Mouse (Mus musculus) heart, embryonic 16.5 days (tissue): ENCODE results near the gene Nomo1. TPM values are rescaled to one million over a fixed set of nuclear protein-coding genes. Genes with fewer than 3 reads are reported as not detected.

ENCODE experiments used
- ATAC-seq: fragments of 200-750 bp; cut with Nextera tagmentation; replicated peaks from 2 replicates; pipeline ENCODE4 v1.8.0; 2017; ENCODE audit warnings: moderate number of reproducible peaks; ENCODE audit not compliant: insufficient read depth, low FRiP score; ENCODE audit errors: extremely low read depth
- H3K27ac ChIP-seq: fragments of 300-500 bp; sonication (generic); 2 replicates; pipeline ENCODE4 v1.5.1; 2014; ENCODE audit warnings: mild to moderate bottlenecking, low read length, control low read depth, moderate library complexity
- H3K27me3 ChIP-seq: fragments of 300-500 bp; sonication (generic); 2 replicates; pipeline ENCODE4 v1.6.1; 2014; ENCODE audit warnings: low read length, mixed read lengths; ENCODE audit not compliant: control insufficient read depth, insufficient read depth
- H3K36me3 ChIP-seq: fragments of 300-500 bp; sonication (generic); 2 replicates; pipeline ENCODE4 v1.6.1; 2014; ENCODE audit not compliant: control insufficient read depth, insufficient read depth
- H3K4me1 ChIP-seq: fragments of 300-500 bp; sonication (generic); 2 replicates; pipeline ENCODE4 v1.6.1; 2014; ENCODE audit warnings: low read length, mixed read lengths; ENCODE audit not compliant: control insufficient read depth, insufficient read depth
- H3K4me2 ChIP-seq: fragments of 300-500 bp; sonication (generic); 2 replicates; pipeline ENCODE4 v1.6.1; 2014; ENCODE audit warnings: low read depth, mild to moderate bottlenecking, control low read depth, low read length
- H3K4me3 ChIP-seq: fragments of 300-500 bp; sonication (generic); 2 replicates; pipeline ENCODE4 v1.5.1; 2014; ENCODE audit warnings: mild to moderate bottlenecking, control low read depth, low read length
- H3K9ac ChIP-seq: fragments of 300-500 bp; sonication (generic); 2 replicates; pipeline ENCODE4 v1.6.1; 2014; ENCODE audit warnings: low read length, control low read depth
- H3K9me3 ChIP-seq: fragments of 300-500 bp; sonication (generic); replicated peaks from 2 replicates; pipeline ENCODE4 v1.6.1; 2016; ENCODE audit warnings: low read length; ENCODE audit not compliant: control insufficient read depth
- WGBS: fragments of 180-500 bp; shearing (Covaris S2); extraction: QIAGEN DNeasy Blood & Tissue Kit; methylation state at CpG from one replicate; pipeline ENCODE4 v1.1.7; 2014; 5-methylcytosine and 5-hydroxymethylcytosine counted together
- polyA plus RNA-seq: library from polyadenylated mRNA; unstranded; fragments of >200 nt; fragmentation: Nextera tagmentation; extraction: Ambion mirVana; gene quantifications from 2 replicates; pipeline ENCODE4 v1.2.1, GENCODE M21; 2015

Gene Nomo1
- polyA plus RNA-seq, 1 experiment from 2014 or later, result 36.2 TPM

DNA sequence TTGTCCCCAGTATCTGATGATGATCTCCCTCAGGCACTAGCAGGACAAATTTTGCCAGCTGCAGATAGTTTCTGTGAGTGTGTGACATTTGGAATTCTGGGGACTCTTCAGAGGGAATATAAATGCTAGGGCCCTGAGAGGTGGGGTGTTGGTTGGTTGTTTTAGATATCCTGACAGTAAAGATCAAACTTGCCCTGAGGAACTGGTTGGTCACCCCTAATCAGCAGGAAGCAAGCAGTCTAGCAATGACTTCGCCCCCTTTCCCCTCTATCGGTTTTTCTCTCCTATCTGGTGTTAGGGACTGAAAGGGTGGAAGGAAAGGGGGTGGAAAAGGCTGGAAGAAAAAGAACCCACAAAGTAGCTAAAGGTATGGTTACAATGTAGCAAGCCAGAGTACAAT lies 2.0 kb downstream of the Nomo1 start:
- no peak for ATAC-seq
- Histone ChIP-seq H3K27ac (no peak overlapping the region), H3K4me2 (no peak overlapping the region), H3K36me3 (peaks cover 7% of the 10 kb centered on the region; the same call in 1 of the 2 replicates), H3K4me3 (no peak overlapping the region), H3K9me3 (no peaks in the 10 kb centered on the region), H3K4me1 (peaks cover 9% of the 10 kb centered on the region), H3K9ac (no peak overlapping the region), H3K27me3 (no peaks in the 10 kb centered on the region)
- 65% methylated on average over 2 of the region's 2 CpGs for WGBS

DNA sequence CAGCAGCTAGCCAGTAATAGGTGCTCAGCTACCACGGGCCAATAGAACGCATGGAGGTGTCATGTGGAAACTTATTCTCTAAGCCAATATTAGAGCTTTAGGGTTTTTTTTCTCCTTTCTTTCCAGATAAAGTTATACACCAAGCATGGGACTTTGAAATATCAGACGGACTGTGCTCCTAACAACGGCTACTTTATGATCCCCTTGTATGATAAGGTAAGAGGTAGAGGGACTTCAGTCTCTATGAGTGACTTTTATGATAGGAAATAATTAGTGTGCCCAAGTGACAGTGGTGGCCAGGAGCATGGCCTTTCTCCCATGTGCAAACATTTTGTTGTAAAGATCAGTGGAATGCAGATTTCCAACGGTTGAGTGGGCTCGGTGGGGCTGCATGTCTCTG lies 3.9 kb downstream of the Nomo1 start:
- WGBS, result 85% methylated on average over 6 of the region's 6 CpGs
- H3K4me1 ChIP-seq, result peaks cover 9% of the 10 kb centered on the region
- no peak for ATAC-seq
- no peak overlapping the region for H3K9ac ChIP-seq
- no peak overlapping the region for H3K4me2 ChIP-seq
- no peaks in the 10 kb centered on the region for H3K27me3 ChIP-seq
- no peak overlapping the region for H3K4me3 ChIP-seq
- H3K36me3 ChIP-seq, result peaks cover 18% of the 10 kb centered on the region
- H3K9me3 ChIP-seq, result no peaks in the 10 kb centered on the region
- no peak overlapping the region for H3K27ac ChIP-seq

- 60% methylated on average over 2 of the region's 2 CpGs for WGBS
- ATAC-seq, result no peak
These were observed 6.4 kb downstream of the Nomo1 start for GRCm38 (mm10) chr7:46039873-46040272.

DNA sequence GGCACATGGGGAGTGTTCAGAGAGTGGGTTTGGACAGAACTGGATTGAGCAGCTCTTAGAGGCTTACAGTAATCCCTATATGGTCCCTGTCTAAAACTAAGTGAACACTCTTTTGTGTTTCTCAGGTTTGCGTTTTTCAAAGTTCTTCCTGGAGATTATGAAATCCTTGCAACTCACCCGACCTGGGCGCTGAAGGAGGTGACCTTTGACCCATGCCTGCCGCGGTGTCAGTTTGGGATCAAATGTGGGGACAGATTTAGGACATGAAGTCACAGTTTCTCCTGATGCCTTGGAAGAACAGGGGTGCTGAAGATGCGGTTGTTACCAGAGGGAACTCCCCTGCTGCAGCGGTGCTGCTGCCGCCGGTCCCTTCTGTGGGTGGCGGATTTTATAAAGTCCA lies 10.6 kb downstream of the Nomo1 start:
- no peaks in the 10 kb centered on the region for H3K9me3 ChIP-seq
- H3K36me3 ChIP-seq, result peaks cover 54% of the 10 kb centered on the region
- no peaks in the 10 kb centered on the region for H3K4me1 ChIP-seq
- 89% methylated on average over 10 of the region's 10 CpGs for WGBS
- no peak overlapping the region for H3K27ac ChIP-seq
- no peak for ATAC-seq
- H3K4me2 ChIP-seq, result no peak overlapping the region
- H3K9ac ChIP-seq, result no peak overlapping the region
- no peaks in the 10 kb centered on the region for H3K27me3 ChIP-seq
- no peak overlapping the region for H3K4me3 ChIP-seq

More at GRCm38 (mm10) chr7:46039873-46040272, 6.4 kb downstream of the Nomo1 start:
- H3K4me1 ChIP-seq, result peaks cover 2% of the 10 kb centered on the region
- H3K4me3 ChIP-seq, result no peak overlapping the region
- H3K27me3 ChIP-seq, result no peaks in the 10 kb centered on the region
- H3K9me3 ChIP-seq, result no peaks in the 10 kb centered on the region
- H3K27ac ChIP-seq, result no peak overlapping the region
- no peak overlapping the region for H3K9ac ChIP-seq
- H3K36me3 ChIP-seq, result peaks cover 36% of the 10 kb centered on the region
- H3K4me2 ChIP-seq, result no peak overlapping the region

- no peak for ATAC-seq
- 76% methylated on average over 11 of the region's 11 CpGs for WGBS
- Histone ChIP-seq H3K4me2 (no peak overlapping the region), H3K9me3 (no peaks in the 10 kb centered on the region), H3K27ac (no peak overlapping the region), H3K27me3 (no peaks in the 10 kb centered on the region), H3K4me1 (no peaks in the 10 kb centered on the region), H3K9ac (no peak overlapping the region), H3K4me3 (no peak overlapping the region), H3K36me3 (peaks cover 60% of the 10 kb centered on the region)
These were observed 12.4 kb downstream of the Nomo1 start for GRCm38 (mm10) chr7:46045882-46046281.

DNA sequence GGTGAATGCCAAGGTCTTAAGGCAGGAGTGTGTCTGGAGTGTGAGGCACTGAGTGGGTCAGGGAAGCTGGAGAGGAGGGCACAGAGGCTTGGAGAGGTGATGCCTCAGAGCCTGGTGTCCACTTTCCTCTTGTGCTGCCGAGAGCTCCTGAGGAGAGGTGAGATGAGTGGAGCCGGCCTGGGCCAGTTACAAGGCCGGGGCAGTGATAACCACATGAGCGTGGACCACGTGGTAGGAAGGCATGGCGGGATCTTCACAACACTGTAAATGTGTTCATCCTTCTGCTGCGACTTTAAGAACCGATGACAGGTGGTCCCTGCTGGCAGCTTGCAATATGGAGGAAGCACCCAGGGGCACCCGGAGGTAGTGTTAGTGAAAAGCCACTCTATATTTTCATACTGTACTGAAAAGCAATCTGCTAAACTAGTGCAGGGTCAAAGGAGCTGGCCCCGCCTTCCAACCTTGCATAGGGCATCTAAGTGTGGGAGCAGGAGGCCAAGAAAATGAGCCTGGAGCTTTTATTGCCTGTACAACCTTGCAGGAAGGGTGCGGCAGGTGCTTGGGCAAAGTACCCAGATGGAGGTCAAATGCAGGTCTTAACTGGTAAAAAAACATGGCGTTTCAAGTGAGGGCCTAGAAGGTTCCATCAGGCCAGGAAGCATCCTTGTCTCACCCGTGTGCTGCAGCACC lies 14.5 kb downstream of the Nomo1 start:
- H3K27me3 ChIP-seq, result no peaks in the 10 kb centered on the region
- no peaks in the 10 kb centered on the region for H3K4me1 ChIP-seq
- 88% methylated on average over 13 of the region's 13 CpGs for WGBS
- H3K9me3 ChIP-seq, result no peaks in the 10 kb centered on the region
- H3K4me3 ChIP-seq, result no peak overlapping the region
- H3K27ac ChIP-seq, result no peak overlapping the region
- H3K9ac ChIP-seq, result no peak overlapping the region
- no peak; the same call in 1 of the 2 replicates for ATAC-seq
- peaks cover 62% of the 10 kb centered on the region for H3K36me3 ChIP-seq
- H3K4me2 ChIP-seq, result no peak overlapping the region

DNA sequence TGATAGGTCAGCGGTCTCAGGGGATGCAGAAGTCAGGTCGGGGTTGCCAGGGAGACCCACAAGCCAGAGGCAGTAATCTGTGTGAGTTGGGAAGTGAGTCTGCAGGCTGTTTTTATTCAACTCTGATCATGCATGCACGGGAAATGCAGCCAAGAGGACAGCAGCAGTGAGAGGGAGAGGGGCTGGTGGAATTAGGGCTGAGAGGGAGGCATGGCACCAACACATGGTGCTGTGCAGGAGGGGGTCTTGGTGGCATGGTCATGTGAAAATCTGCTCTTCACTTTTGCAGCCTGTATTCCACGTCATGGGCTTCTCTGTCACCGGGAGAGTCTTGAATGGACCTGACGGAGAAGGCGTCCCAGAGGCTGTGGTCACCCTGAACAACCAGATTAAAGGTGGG lies 16.5 kb downstream of the Nomo1 start:
- no peak overlapping the region for H3K9ac ChIP-seq
- no peak overlapping the region for H3K4me2 ChIP-seq
- no peaks in the 10 kb centered on the region for H3K4me1 ChIP-seq
- H3K36me3 ChIP-seq, result peaks cover 48% of the 10 kb centered on the region
- no peak overlapping the region for H3K27ac ChIP-seq
- no peak overlapping the region for H3K4me3 ChIP-seq
- no peaks in the 10 kb centered on the region for H3K9me3 ChIP-seq
- 89% methylated on average over 7 of the region's 7 CpGs for WGBS
- H3K27me3 ChIP-seq, result no peaks in the 10 kb centered on the region
- no peak for ATAC-seq

GRCm38 (mm10) chr7:46052161-46052821 lies 18.8 kb downstream of the Nomo1 start:
- Histone ChIP-seq H3K9ac (no peak overlapping the region), H3K9me3 (no peaks in the 10 kb centered on the region), H3K4me1 (no peaks in the 10 kb centered on the region), H3K27me3 (no peaks in the 10 kb centered on the region), H3K36me3 (peaks cover 34% of the 10 kb centered on the region), H3K4me2 (no peak overlapping the region), H3K4me3 (no peak overlapping the region), H3K27ac (no peak overlapping the region)
- 79% methylated on average over 4 of the region's 4 CpGs for WGBS
- ATAC-seq, result no peak

- H3K27me3 ChIP-seq, result no peaks in the 10 kb centered on the region
- H3K9me3 ChIP-seq, result no peaks in the 10 kb centered on the region
- H3K27ac ChIP-seq, result no peak overlapping the region
- H3K36me3 ChIP-seq, result peaks cover 32% of the 10 kb centered on the region
- ATAC-seq, result no peak
- WGBS, result 87% methylated on average over 3 of the region's 3 CpGs
- no peak overlapping the region for H3K4me3 ChIP-seq
- no peak overlapping the region for H3K4me2 ChIP-seq
- no peak overlapping the region for H3K9ac ChIP-seq
- H3K4me1 ChIP-seq, result no peaks in the 10 kb centered on the region
These were observed 20.1 kb downstream of the Nomo1 start for GRCm38 (mm10) chr7:46053566-46053965.
